Mouse (Mus musculus): ENCODE results near the gene Erf.
A peak's percentile ranks its signal among the peaks of the same experiment; 100 is the strongest.

Erf gene

GRCm38 (mm10) chr7:25279861-25280791, 29.6 kb upstream of the Erf start:
- DNase-seq = peak; percentile 57 to 61

- peak; percentile 86 to 88 for DNase-seq
Observed at GRCm38 (mm10) chr7:25279076-25279860, 28.7 kb upstream of the Erf start.

- DNase-seq = peak; percentile 81 to 86
Observed at GRCm38 (mm10) chr7:25278341-25279075, 27.9 kb upstream of the Erf start.

- DNase-seq = no peak
Observed at GRCm38 (mm10) chr7:25277998-25278340, 27.4 kb upstream of the Erf start.

GRCm38 (mm10) chr7:25277405-25277804, 26.8 kb upstream of the Erf start:
- no peak for DNase-seq

- no peak for DNase-seq
Observed at GRCm38 (mm10) chr7:25275555-25276298, 25.2 kb upstream of the Erf start.

- no peak for DNase-seq
Observed at GRCm38 (mm10) chr7:25274996-25275395, 24.4 kb upstream of the Erf start.

- no peak for DNase-seq
Observed at GRCm38 (mm10) chr7:25274571-25274970, 24.0 kb upstream of the Erf start.

- no peak for DNase-seq
Observed at GRCm38 (mm10) chr7:25273259-25274241, 23.0 kb upstream of the Erf start.

- DNase-seq = no peak
Observed at GRCm38 (mm10) chr7:25272445-25273258, 22.1 kb upstream of the Erf start.

- no peak for DNase-seq
Observed at GRCm38 (mm10) chr7:25271651-25272444, 21.3 kb upstream of the Erf start.

- no peak for DNase-seq
Observed at GRCm38 (mm10) chr7:25270652-25271633, 20.4 kb upstream of the Erf start.

GRCm38 (mm10) chr7:25269545-25270271, 19.1 kb upstream of the Erf start:
- no peak for DNase-seq

- no peak for DNase-seq
Observed at GRCm38 (mm10) chr7:25269029-25269428, 18.5 kb upstream of the Erf start.

GRCm38 (mm10) chr7:25268588-25268987, 18.0 kb upstream of the Erf start:
- DNase-seq = no peak

GRCm38 (mm10) chr7:25267751-25268463, 17.3 kb upstream of the Erf start:
- DNase-seq = peak; percentile 99 to 100

GRCm38 (mm10) chr7:25267301-25267750, 16.8 kb upstream of the Erf start, which contains the start of gene Cic:
TSS of gene Cic (plus strand) at chr7:25267704.
- peak; percentile 99 to 100 for DNase-seq
